Mouse (Mus musculus): Measurements from ENCODE around the gene Mapk9. TPM values are rescaled to one million over a fixed set of nuclear protein-coding genes. Genes with fewer than 3 reads are reported as not detected.
A peak's percentile ranks its signal among the peaks of the same experiment; 100 is the strongest.

Gene Mapk9
- polyA plus RNA-seq, 1 experiment, result 10.1 TPM

DNA sequence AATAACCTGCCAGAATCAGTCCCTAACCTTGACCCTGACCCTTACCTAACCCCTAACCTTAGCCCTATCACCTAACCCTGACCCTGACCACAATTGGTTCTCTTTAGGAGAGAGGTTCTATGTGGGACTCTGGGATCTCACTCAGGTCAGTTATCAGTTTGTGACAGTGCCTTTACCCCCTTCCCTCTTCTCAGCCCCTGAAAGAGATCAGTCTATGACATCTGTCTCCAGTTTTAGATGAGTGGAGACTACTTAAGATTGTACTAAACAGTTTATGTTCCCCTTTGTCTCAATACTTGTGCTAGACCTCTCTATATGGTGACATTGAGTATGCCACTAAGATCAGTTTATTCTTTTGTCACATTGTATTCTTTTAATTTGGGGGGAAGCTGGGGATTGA lies 17.4 kb downstream of the Mapk9 start:
- no peak for TF ChIP-seq MYOG (IDR thresholded peaks at IDR 0.05; ENCODE audit: control insufficient read depth, extremely low read depth, insufficient read length)
- no peak for TF ChIP-seq MAX (IDR thresholded peaks at IDR 0.05)
- TF ChIP-seq FOSL1 (IDR thresholded peaks at IDR 0.05; ENCODE audit: insufficient read depth, low read length, poor library complexity, severe bottlenecking), result no peak
- no peak for TF ChIP-seq MYOD1 (IDR thresholded peaks at IDR 0.05; ENCODE audit: control insufficient read depth, insufficient read length, low read depth)
- no peak for TF ChIP-seq CEBPB (IDR thresholded peaks at IDR 0.05; ENCODE audit: low read depth)
- no peak for TF ChIP-seq USF1 (IDR thresholded peaks at IDR 0.05; ENCODE audit: low read depth)
- TF ChIP-seq CTCF (IDR thresholded peaks at IDR 0.05; ENCODE audit: control insufficient read depth, insufficient read depth, insufficient read length), result no peak
- Histone ChIP-seq H3K4me3 (ENCODE audit: insufficient read depth, poor library complexity, severe bottlenecking) (no peak overlapping the region), H3K79me2 (ENCODE audit: control insufficient read depth, insufficient read depth) (no peaks in the 10 kb centered on the region), H3K79me3 (ENCODE audit: low read depth) (no peaks in the 10 kb centered on the region), H3K36me3 (ENCODE audit: control insufficient read depth, insufficient read depth) (peaks cover 11% of the 10 kb centered on the region), H3K27me3 (ENCODE audit: control insufficient read depth, insufficient read depth, insufficient read length) (no peaks in the 10 kb centered on the region), H3ac (ENCODE audit: control insufficient read depth, insufficient read length, low read depth) (no peak overlapping the region)

DNA sequence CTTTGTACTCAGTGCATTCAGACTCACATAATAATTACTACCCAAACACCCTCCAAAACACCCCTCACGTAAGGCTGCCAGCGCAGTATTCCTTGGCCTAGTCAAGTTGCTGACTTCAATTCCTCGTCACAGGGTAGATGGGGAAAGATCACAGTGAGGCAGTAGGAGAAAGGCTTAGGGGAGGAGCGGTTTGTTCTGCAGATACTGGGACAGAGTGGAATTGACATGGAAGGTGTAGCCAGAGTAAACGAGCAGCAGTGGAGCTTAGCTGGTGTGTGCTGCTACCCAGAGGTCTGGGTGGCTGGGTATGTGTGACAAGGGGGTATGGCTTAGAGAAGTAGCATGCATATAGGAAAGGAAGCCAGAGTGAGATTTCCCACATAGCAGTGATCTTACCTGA lies 20.8 kb downstream of the Mapk9 start:
- Histone ChIP-seq H3K36me3 (ENCODE audit: control insufficient read depth, insufficient read depth) (peaks cover 17% of the 10 kb centered on the region), H3K79me2 (ENCODE audit: control insufficient read depth, insufficient read depth) (no peaks in the 10 kb centered on the region), H3K4me3 (ENCODE audit: insufficient read depth, poor library complexity, severe bottlenecking) (no peak overlapping the region), H3K27me3 (ENCODE audit: control insufficient read depth, insufficient read depth, insufficient read length) (no peaks in the 10 kb centered on the region), H3ac (ENCODE audit: control insufficient read depth, insufficient read length, low read depth) (no peak overlapping the region), H3K79me3 (ENCODE audit: low read depth) (no peaks in the 10 kb centered on the region)
- TF ChIP-seq USF1 (IDR thresholded peaks at IDR 0.05; ENCODE audit: low read depth) (no peak), MYOD1 (IDR thresholded peaks at IDR 0.05; ENCODE audit: control insufficient read depth, insufficient read length, low read depth) (no peak), MYOG (IDR thresholded peaks at IDR 0.05; ENCODE audit: control insufficient read depth, extremely low read depth, insufficient read length) (no peak), MAX (IDR thresholded peaks at IDR 0.05) (no peak), CEBPB (IDR thresholded peaks at IDR 0.05; ENCODE audit: low read depth) (no peak), CTCF (IDR thresholded peaks at IDR 0.05; ENCODE audit: control insufficient read depth, insufficient read depth, insufficient read length) (no peak), FOSL1 (IDR thresholded peaks at IDR 0.05; ENCODE audit: insufficient read depth, low read length, poor library complexity, severe bottlenecking) (no peak)

- Histone ChIP-seq H3K79me3 (ENCODE audit: low read depth) (no peaks in the 10 kb centered on the region), H3K79me2 (ENCODE audit: control insufficient read depth, insufficient read depth) (no peaks in the 10 kb centered on the region), H3K4me3 (ENCODE audit: insufficient read depth, poor library complexity, severe bottlenecking) (no peak overlapping the region), H3ac (ENCODE audit: control insufficient read depth, insufficient read length, low read depth) (no peak overlapping the region), H3K27me3 (ENCODE audit: control insufficient read depth, insufficient read depth, insufficient read length) (no peaks in the 10 kb centered on the region), H3K36me3 (ENCODE audit: control insufficient read depth, insufficient read depth) (peaks cover 30% of the 10 kb centered on the region)
- TF ChIP-seq USF1 (IDR thresholded peaks at IDR 0.05; ENCODE audit: low read depth), result no peak
- TF ChIP-seq CTCF (IDR thresholded peaks at IDR 0.05; ENCODE audit: control insufficient read depth, insufficient read depth, insufficient read length), result no peak
- no peak for TF ChIP-seq MAX (IDR thresholded peaks at IDR 0.05)
- TF ChIP-seq CEBPB (IDR thresholded peaks at IDR 0.05; ENCODE audit: low read depth), result no peak
- no peak for TF ChIP-seq MYOG (IDR thresholded peaks at IDR 0.05; ENCODE audit: control insufficient read depth, extremely low read depth, insufficient read length)
- no peak for TF ChIP-seq MYOD1 (IDR thresholded peaks at IDR 0.05; ENCODE audit: control insufficient read depth, insufficient read length, low read depth)
- no peak for TF ChIP-seq FOSL1 (IDR thresholded peaks at IDR 0.05; ENCODE audit: insufficient read depth, low read length, poor library complexity, severe bottlenecking)
Measured at GRCm38 (mm10) chr11:49869762-49870161, 23.2 kb downstream of the Mapk9 start.

DNA sequence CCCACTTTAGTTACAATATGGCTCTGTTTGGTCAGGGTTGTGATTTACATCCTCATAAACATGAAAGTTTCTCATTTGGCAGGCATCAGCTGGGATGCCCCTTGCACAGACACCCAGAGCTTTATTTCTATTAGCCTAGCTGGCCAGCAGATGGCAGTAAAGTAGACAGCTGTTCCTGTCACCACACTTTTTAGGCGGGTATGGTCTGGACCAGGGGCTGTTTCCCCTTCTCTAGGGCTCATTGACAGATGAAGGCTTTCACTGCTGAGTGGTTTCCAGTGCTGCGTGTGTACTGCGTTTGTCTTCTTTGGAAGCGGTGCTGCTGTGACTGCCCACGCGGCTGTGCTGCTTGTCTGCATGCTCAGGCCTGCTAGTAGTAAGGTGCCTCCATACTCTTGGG lies 25.4 kb downstream of the Mapk9 start:
- Histone ChIP-seq H3ac (ENCODE audit: control insufficient read depth, insufficient read length, low read depth) (no peak overlapping the region), H3K4me3 (ENCODE audit: insufficient read depth, poor library complexity, severe bottlenecking) (no peak overlapping the region), H3K79me2 (ENCODE audit: control insufficient read depth, insufficient read depth) (no peaks in the 10 kb centered on the region), H3K79me3 (ENCODE audit: low read depth) (no peaks in the 10 kb centered on the region), H3K36me3 (ENCODE audit: control insufficient read depth, insufficient read depth) (peaks cover 35% of the 10 kb centered on the region), H3K27me3 (ENCODE audit: control insufficient read depth, insufficient read depth, insufficient read length) (no peaks in the 10 kb centered on the region)
- TF ChIP-seq CEBPB (IDR thresholded peaks at IDR 0.05; ENCODE audit: low read depth) (no peak), MYOD1 (IDR thresholded peaks at IDR 0.05; ENCODE audit: control insufficient read depth, insufficient read length, low read depth) (peak; percentile 39), FOSL1 (IDR thresholded peaks at IDR 0.05; ENCODE audit: insufficient read depth, low read length, poor library complexity, severe bottlenecking) (no peak), USF1 (IDR thresholded peaks at IDR 0.05; ENCODE audit: low read depth) (no peak), MYOG (IDR thresholded peaks at IDR 0.05; ENCODE audit: control insufficient read depth, extremely low read depth, insufficient read length) (no peak), MAX (IDR thresholded peaks at IDR 0.05) (no peak), CTCF (IDR thresholded peaks at IDR 0.05; ENCODE audit: control insufficient read depth, insufficient read depth, insufficient read length) (peak; percentile 15)

DNA sequence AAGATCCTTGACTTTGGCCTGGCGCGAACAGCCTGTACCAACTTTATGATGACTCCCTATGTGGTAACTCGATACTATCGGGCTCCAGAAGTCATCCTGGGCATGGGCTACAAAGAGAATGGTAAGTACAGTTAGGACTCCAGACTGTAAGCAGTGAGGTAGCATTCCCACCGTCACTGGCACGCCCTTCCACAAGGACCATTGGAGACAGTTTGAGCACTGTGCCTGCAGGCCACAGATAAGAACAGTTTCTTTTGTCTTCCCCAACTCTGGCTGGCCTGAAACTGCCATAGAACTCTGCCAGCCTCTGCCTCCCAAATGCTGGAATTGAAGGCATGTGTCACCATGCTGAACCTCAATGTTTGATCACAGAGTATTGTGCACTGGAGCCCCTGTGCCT lies 26.2 kb downstream of the Mapk9 start:
- Histone ChIP-seq H3K79me2 (ENCODE audit: control insufficient read depth, insufficient read depth) (no peaks in the 10 kb centered on the region), H3K36me3 (ENCODE audit: control insufficient read depth, insufficient read depth) (peaks cover 30% of the 10 kb centered on the region), H3ac (ENCODE audit: control insufficient read depth, insufficient read length, low read depth) (no peak overlapping the region), H3K79me3 (ENCODE audit: low read depth) (no peaks in the 10 kb centered on the region), H3K4me3 (ENCODE audit: insufficient read depth, poor library complexity, severe bottlenecking) (no peak overlapping the region), H3K27me3 (ENCODE audit: control insufficient read depth, insufficient read depth, insufficient read length) (no peaks in the 10 kb centered on the region)
- TF ChIP-seq MYOD1 (IDR thresholded peaks at IDR 0.05; ENCODE audit: control insufficient read depth, insufficient read length, low read depth) (no peak), USF1 (IDR thresholded peaks at IDR 0.05; ENCODE audit: low read depth) (no peak), MYOG (IDR thresholded peaks at IDR 0.05; ENCODE audit: control insufficient read depth, extremely low read depth, insufficient read length) (no peak), CTCF (IDR thresholded peaks at IDR 0.05; ENCODE audit: control insufficient read depth, insufficient read depth, insufficient read length) (no peak), CEBPB (IDR thresholded peaks at IDR 0.05; ENCODE audit: low read depth) (no peak), FOSL1 (IDR thresholded peaks at IDR 0.05; ENCODE audit: insufficient read depth, low read length, poor library complexity, severe bottlenecking) (no peak)

Measured in C2C12 (cell line).